25 mouse cellular contexts compared by ENCODE assay signal in the genomic region with DNA sequence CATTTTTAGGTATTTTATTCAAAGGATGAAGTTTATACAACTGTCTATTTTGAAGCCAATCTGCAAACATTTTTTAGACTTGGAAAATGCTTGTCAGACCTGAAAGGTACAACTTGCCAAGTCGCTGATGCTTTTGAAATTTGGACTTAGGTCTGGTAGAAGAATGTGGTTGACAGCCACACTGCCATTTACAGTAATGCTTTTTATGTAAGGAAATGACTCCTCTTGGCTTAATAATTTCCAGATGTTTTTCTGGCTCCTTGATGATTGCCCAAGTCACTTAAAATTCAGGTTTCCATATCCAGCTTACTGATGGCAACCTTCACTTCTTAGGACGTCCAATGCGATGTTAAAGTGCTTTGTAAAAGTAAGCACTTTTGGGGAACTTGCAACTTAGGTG. TPM values are rescaled to one million over a fixed set of nuclear protein-coding genes. Genes with fewer than 3 reads are reported as not detected.
A peak's percentile ranks its signal among the peaks of the same experiment; 100 is the strongest.
DNase-seq lines count a peak whose midpoint lies in the region; ATAC-seq and TF ChIP-seq lines count a peak whose summit lies in the region.
"Had no signal": no experiment of that assay in that cellular context is flagged by ENCODE, and none has a peak within 500 bp of the region (broad histone marks: within the 10 kb centered on the region; RNA-seq: fewer than 3 reads in every experiment).

No protein-coding gene starts in this region.

- 40% methylated on average over 3 of the region's 3 CpGs for WGBS in embryonic facial prominence, embryonic 11.5 days
- WGBS in embryonic facial prominence, embryonic 10.5 days: 56% methylated on average over 3 of the region's 3 CpGs
- WGBS in liver, adult 2 months: 85% methylated on average over 3 of the region's 3 CpGs

- no peak for ATAC-seq in embryonic facial prominence, embryonic 11.5 days (replicated peaks; ENCODE audit: insufficient number of reproducible peaks, low FRiP score, low TSS enrichment, low read depth)

- no peaks in the 10 kb centered on the region for H3K4me1 ChIP-seq in embryonic facial prominence, embryonic 11.5 days (ENCODE audit: control insufficient read depth, insufficient read depth, low read length)
- peaks cover 4% of the 10 kb centered on the region; the same call in 1 of the 2 replicates for H3K4me1 ChIP-seq in embryonic facial prominence, embryonic 10.5 days
- no peaks in the 10 kb centered on the region for H3K4me1 ChIP-seq in liver, adult 2 months (ENCODE audit: control insufficient read depth, insufficient read depth, low read length)
- H3K4me1 ChIP-seq: forebrain, embryonic 10.5 days; megakaryocyte, embryonic 14.5 days had no signal

- H3K36me3 ChIP-seq in embryonic facial prominence, embryonic 11.5 days (replicated peaks; ENCODE audit: control insufficient read depth, insufficient read depth, low read depth, low read length): no peaks in the 10 kb centered on the region
- H3K36me3 ChIP-seq in embryonic facial prominence, embryonic 10.5 days (replicated peaks): no peaks in the 10 kb centered on the region
- no peaks in the 10 kb centered on the region for H3K36me3 ChIP-seq in liver, adult 2 months (ENCODE audit: control insufficient read depth, insufficient read depth, low read length)
- H3K36me3 ChIP-seq: forebrain, embryonic 10.5 days had no signal

- no peaks in the 10 kb centered on the region for H3K27me3 ChIP-seq in embryonic facial prominence, embryonic 11.5 days (ENCODE audit: control insufficient read depth, insufficient read depth, low read length)
- H3K27me3 ChIP-seq in embryonic facial prominence, embryonic 10.5 days (replicated peaks; ENCODE audit: low read depth, poor library complexity, severe bottlenecking): no peaks in the 10 kb centered on the region
- H3K27me3 ChIP-seq in liver, adult 2 months (ENCODE audit: control insufficient read depth, insufficient read depth, low read length): no peaks in the 10 kb centered on the region
- H3K27me3 ChIP-seq: megakaryocyte, embryonic 14.5 days had no signal

- H3K4me2 ChIP-seq in embryonic facial prominence, embryonic 11.5 days (ENCODE audit: low read depth, low read length): no peak overlapping the region
- H3K4me2 ChIP-seq: heart, embryonic 11.5 days; liver, embryonic 11.5 days had no signal

- no peak for TF ChIP-seq CTCF in liver, adult 2 months (IDR thresholded peaks at IDR 0.05; ENCODE audit: low read depth, low read length)

- peak; percentile 73 for DNase-seq in embryonic facial prominence, embryonic 11.5 days (ENCODE audit: low spot score)
- DNase-seq in embryonic facial prominence, embryonic 10.5 days (ENCODE audit: low spot score): no peak
- DNase-seq in liver, adult 2 months (ENCODE audit: extremely low read depth, low read depth, low spot score): peak; percentile 63
- DNase-seq in liver: no peak
- DNase-seq in forelimb bud, embryonic 11.5 days (ENCODE audit: low read depth, low spot score): peak; percentile 57
- no peak for DNase-seq in layer of hippocampus, adult 8-10 months (ENCODE audit: low spot score in 2 of 2)
- DNase-seq in T-cell, adult 2 months (ENCODE audit: low spot score): no peak
- DNase-seq in layer of hippocampus, postnatal 10 days (ENCODE audit: low spot score in 2 of 2): no peak
- DNase-seq: adrenal gland, adult 2 months; B cell, adult 2 months; cerebellum, adult 9-11 months; gastrocnemius, adult 2 months; heart, postnatal 10 days; lung, adult 18-20 months; midbrain, embryonic 14.5 days; thymus, postnatal 36 days had no signal

- H3K9ac ChIP-seq in embryonic facial prominence, embryonic 11.5 days (replicated peaks; ENCODE audit: low read length): no peak overlapping the region
- no peak overlapping the region for H3K9ac ChIP-seq in liver, adult 2 months (ENCODE audit: low read depth, low read length)

- H3K4me3 ChIP-seq in embryonic facial prominence, embryonic 11.5 days (ENCODE audit: low read depth, low read length): no peak overlapping the region
- no peak overlapping the region for H3K4me3 ChIP-seq in embryonic facial prominence, embryonic 10.5 days
- H3K4me3 ChIP-seq in liver, adult 2 months (ENCODE audit: insufficient read depth, low read depth, low read length): no peak overlapping the region
- H3K4me3 ChIP-seq: forebrain, embryonic 10.5 days; gastrocnemius, adult 2 months; megakaryocyte, embryonic 14.5 days; myocyte had no signal

- no peak overlapping the region; the same call in 1 of the 2 replicates for H3K27ac ChIP-seq in embryonic facial prominence, embryonic 11.5 days (replicated peaks; ENCODE audit: low read depth, low read length)
- H3K27ac ChIP-seq in embryonic facial prominence, embryonic 10.5 days (replicated peaks): no peak overlapping the region; the same call in 1 of the 2 replicates
- no peak overlapping the region for H3K27ac ChIP-seq in liver, adult 2 months (replicated peaks; ENCODE audit: insufficient read depth, low read depth, low read length)
- H3K27ac ChIP-seq: forebrain, embryonic 10.5 days; gastrocnemius, adult 2 months had no signal

- no peak for TF ChIP-seq POLR2A in liver, adult 2 months (IDR thresholded peaks at IDR 0.05; ENCODE audit: extremely low read depth, insufficient read depth, low read length)

- no peaks in the 10 kb centered on the region for H3K79me2 ChIP-seq in liver, adult 2 months (ENCODE audit: control insufficient read depth, insufficient read depth, low read length)

- no peaks in the 10 kb centered on the region for H3K9me3 ChIP-seq in embryonic facial prominence, embryonic 11.5 days (replicated peaks; ENCODE audit: control insufficient read depth, low read length)
- no peaks in the 10 kb centered on the region for H3K9me3 ChIP-seq in embryonic facial prominence, embryonic 10.5 days
- H3K9me3 ChIP-seq: forebrain, embryonic 10.5 days; megakaryocyte, embryonic 14.5 days had no signal

RNA-seq across cellular contexts. Expression of gene Lmo7, which starts 16.9 kb away (rescaled TPM):
- polyA plus RNA-seq in embryonic facial prominence, embryonic 11.5 days (2014; fragmentation: Nextera tagmentation; extraction: Ambion mirVana): 6.7 and 7.3 TPM in 2 replicates
- polyA plus RNA-seq in embryonic facial prominence, embryonic 10.5 days (2016; fragmentation: Nextera tagmentation; extraction: Ambion mirVana): 3.5 and 3.8 TPM in 2 replicates
- 27.1 and 30.0 TPM in 2 replicates for total RNA-seq in liver, adult 2 months (2014; rRNA removed)
- 7.1 and 8.3 TPM in 2 replicates for polyA plus RNA-seq in liver, adult 2 months (2012; rRNA removed)
- 100 to 1,000 TPM; 111 to 135 (median 125) TPM for total RNA-seq in layer of hippocampus, adult 8-10 months (2022)
- total RNA-seq in layer of hippocampus, postnatal 10 days (2021): 100 to 1,000 TPM; 117 TPM

RNA-seq across cellular contexts. Expression of gene Gm9922, which starts 17.0 kb away (rescaled TPM):
- 0.96 TPM in 1 of 2 replicates, not detected in the other for polyA plus RNA-seq in embryonic facial prominence, embryonic 11.5 days (2014; fragmentation: Nextera tagmentation; extraction: Ambion mirVana)
- 0.68 and 1.6 TPM in 2 replicates for polyA plus RNA-seq in embryonic facial prominence, embryonic 10.5 days (2016; fragmentation: Nextera tagmentation; extraction: Ambion mirVana)
- not detected in 2 replicates for total RNA-seq in liver, adult 2 months (2014; rRNA removed)
- polyA plus RNA-seq in liver, adult 2 months (2012; rRNA removed): not detected in 2 replicates
- under 1 TPM in 1 of 4 experiments, not detected in 3; 0.91 TPM for total RNA-seq in layer of hippocampus, adult 8-10 months (2022)
- total RNA-seq in layer of hippocampus, postnatal 10 days (2021): under 1 TPM in 1 of 2 experiments, not detected in 1; 0.91 TPM
- total RNA-seq: gastrocnemius, adult 2 months; granulocyte monocyte progenitor cell, adult 5-6 weeks; layer of hippocampus, postnatal 14 days had no signal
- polyA plus RNA-seq: forebrain, embryonic 10.5 days; hindbrain, embryonic 11.5 days; liver, embryonic 11.5 days; midbrain, embryonic 14.5 days; neural tube, embryonic 14.5 days had no signal

Comparison
In these comparisons a context has a peak if more than half of its experiments do, and no peak if none do; other contexts are left out.
1. DNase-seq: peak in embryonic facial prominence, embryonic 11.5 days (single experiment), liver, adult 2 months (single experiment) and forelimb bud, embryonic 11.5 days (single experiment); none in embryonic facial prominence, embryonic 10.5 days (single experiment), liver (single experiment), layer of hippocampus, adult 8-10 months (0 of 2), T-cell, adult 2 months (single experiment) and layer of hippocampus, postnatal 10 days (0 of 2).